Mouse (Mus musculus): ENCODE data around the gene Slc9a4.

Slc9a4 gene

GRCm38 (mm10) chr1:40579784-40580183 is at the start of gene Slc9a4:
Slc9a4 (plus strand) TSS chr1:40580081.
- DNase-seq (ENCODE audit: low spot score in 2 of 2): peak; percentile 22 to 23

- DNase-seq (ENCODE audit: low spot score in 2 of 2): no peak
Measured at GRCm38 (mm10) chr1:40537577-40537976, 42.3 kb upstream of the Slc9a4 start.

- peak in 1 of 2 experiments; percentile 10 for DNase-seq (ENCODE audit: low spot score in 2 of 2)
Measured at GRCm38 (mm10) chr1:40544650-40545049, 35.2 kb upstream of the Slc9a4 start.

- DNase-seq (ENCODE audit: low spot score in 2 of 2): no peak
Measured at GRCm38 (mm10) chr1:40546645-40547044, 33.2 kb upstream of the Slc9a4 start.

- DNase-seq (ENCODE audit: low spot score in 2 of 2): no peak
Measured at GRCm38 (mm10) chr1:40547064-40547572, 32.8 kb upstream of the Slc9a4 start.

GRCm38 (mm10) chr1:40547762-40548161 is 32.1 kb upstream of the Slc9a4 start:
- no peak for DNase-seq (ENCODE audit: low spot score in 2 of 2)

- no peak for DNase-seq (ENCODE audit: low spot score in 2 of 2)
Measured at GRCm38 (mm10) chr1:40569374-40569773, 10.5 kb upstream of the Slc9a4 start.

GRCm38 (mm10) chr1:40580269-40580668 is 388 bp downstream of the Slc9a4 start:
- no peak for DNase-seq (ENCODE audit: low spot score in 2 of 2)

GRCm38 (mm10) chr1:40586776-40587175 is 6.9 kb downstream of the Slc9a4 start:
- DNase-seq (ENCODE audit: low spot score in 2 of 2): no peak

GRCm38 (mm10) chr1:40590931-40591330 is 11.1 kb downstream of the Slc9a4 start:
- DNase-seq (ENCODE audit: low spot score in 2 of 2): no peak

GRCm38 (mm10) chr1:40597822-40598221 is 17.9 kb downstream of the Slc9a4 start:
- no peak for DNase-seq (ENCODE audit: low spot score in 2 of 2)

GRCm38 (mm10) chr1:40599661-40600060 is 19.8 kb downstream of the Slc9a4 start:
- DNase-seq (ENCODE audit: low spot score in 2 of 2): peak in 1 of 2 experiments; percentile 2

- peak; percentile 51 to 56 for DNase-seq (ENCODE audit: low spot score in 2 of 2)
Measured at GRCm38 (mm10) chr1:40600394-40601327, 20.8 kb downstream of the Slc9a4 start.

- no peak for DNase-seq (ENCODE audit: low spot score in 2 of 2)
Measured at GRCm38 (mm10) chr1:40601461-40601860, 21.6 kb downstream of the Slc9a4 start.

GRCm38 (mm10) chr1:40613219-40613618 is 33.3 kb downstream of the Slc9a4 start:
- DNase-seq (ENCODE audit: low spot score in 2 of 2): no peak

GRCm38 (mm10) chr1:40619093-40619492 is 39.2 kb downstream of the Slc9a4 start:
- no peak for DNase-seq (ENCODE audit: low spot score in 2 of 2)

- DNase-seq (ENCODE audit: low spot score in 2 of 2): no peak
Measured at GRCm38 (mm10) chr1:40619871-40620270, 40.0 kb downstream of the Slc9a4 start.

- no peak for DNase-seq (ENCODE audit: low spot score in 2 of 2)
Measured at GRCm38 (mm10) chr1:40624954-40625353, 45.1 kb downstream of the Slc9a4 start.

GRCm38 (mm10) chr1:40626954-40627353 is 47.1 kb downstream of the Slc9a4 start:
- DNase-seq (ENCODE audit: low spot score in 2 of 2): no peak

- no peak for DNase-seq (ENCODE audit: low spot score in 2 of 2)
Measured at GRCm38 (mm10) chr1:40628443-40628842, 48.6 kb downstream of the Slc9a4 start.

- no peak for DNase-seq (ENCODE audit: low spot score in 2 of 2)
Measured at GRCm38 (mm10) chr1:40632407-40633062, 52.7 kb downstream of the Slc9a4 start.

- no peak for DNase-seq (ENCODE audit: low spot score in 2 of 2)
Measured at GRCm38 (mm10) chr1:40634608-40635007, 54.7 kb downstream of the Slc9a4 start.

GRCm38 (mm10) chr1:40648234-40648633 is 68.4 kb downstream of the Slc9a4 start:
- DNase-seq (ENCODE audit: low spot score in 2 of 2): no peak
